Comparison of ENCODE assay signal across 7 mouse cellular contexts in genomic region chr3:104675258-104675851, GRCm38 (mm10). TPM values are rescaled to one million over a fixed set of nuclear protein-coding genes. Genes with fewer than 3 reads are reported as not detected.
DNase-seq lines count a peak whose midpoint lies in the region; ATAC-seq and TF ChIP-seq lines count a peak whose summit lies in the region.

No protein-coding gene starts in this region.

- no peak overlapping the region for H3K27ac ChIP-seq in cortical plate, adult 2 months (ENCODE audit: insufficient read depth, low read length)
- H3K27ac ChIP-seq in midbrain, embryonic 10.5 days (replicated peaks), result peak overlapping the region; percentile 50; the same call in 1 of the 2 replicates

- ATAC-seq in inflammation-experienced regulatory T-cells, adult 6 months, result peak; percentile 56

- WGBS in midbrain, embryonic 10.5 days, result 7% methylated on average over 23 of the region's 23 CpGs

- H3K4me1 ChIP-seq in cortical plate, adult 2 months (ENCODE audit: control insufficient read depth, insufficient read depth, low read length), result peaks cover 2% of the 10 kb centered on the region; the same call in 1 of the 2 replicates
- peaks cover 34% of the 10 kb centered on the region for H3K4me1 ChIP-seq in midbrain, embryonic 10.5 days

- H3K27me3 ChIP-seq in midbrain, embryonic 10.5 days (ENCODE audit: low read depth, poor library complexity, severe bottlenecking), result peaks cover 13% of the 10 kb centered on the region

- DNase-seq in adrenal gland, adult (ENCODE audit: inconsistent age in 2 of 2, low spot score in 1 of 2), result peak; percentile 75 to 90
- peak; percentile 78 for DNase-seq in gastrocnemius, postnatal 14 days
- peak; percentile 57 for DNase-seq in left cerebral cortex, postnatal 36 days (ENCODE audit: low spot score in 2 of 2)
- peak; percentile 77 for DNase-seq in midbrain, embryonic 10.5 days (ENCODE audit: low spot score)
- DNase-seq in right cerebral cortex, postnatal 36 days (ENCODE audit: low spot score in 2 of 2), result peak; percentile 44 to 60

- no peaks in the 10 kb centered on the region for H3K36me3 ChIP-seq in midbrain, embryonic 10.5 days

- TF ChIP-seq CTCF in cortical plate, adult 2 months (IDR thresholded peaks at IDR 0.05; ENCODE audit: extremely low read depth, insufficient read depth, low read length), result peak; percentile 62

- TF ChIP-seq POLR2A in cortical plate, adult 2 months (IDR thresholded peaks at IDR 0.05; ENCODE audit: extremely low read depth, insufficient read depth, low read length), result no peak

- intact Hi-C loops in gastrocnemius, postnatal 14 days (cut with DNase I; ENCODE audit: low total_unique reads), result loop anchor here (2.0 kb wide), 1 partner anchor 31 kb away; no protein-coding TSS in a partner anchor
- intact Hi-C loops in left cerebral cortex, postnatal 36 days (cut with DNase I), result loop anchor here (2.0 to 5.0 kb wide), 3 partner anchors 33 to 163 kb away; no protein-coding TSS in a partner anchor

- H3K4me3 ChIP-seq in cortical plate, adult 2 months (ENCODE audit: insufficient read depth, low read length), result peak overlapping the region; percentile 30
- peak overlapping the region; percentile 48 for H3K4me3 ChIP-seq in midbrain, embryonic 10.5 days

- H3K9me3 ChIP-seq in midbrain, embryonic 10.5 days (replicated peaks), result no peaks in the 10 kb centered on the region

RNA-seq across cellular contexts. Expression of gene Slc16a1, which starts 36.9 kb away (rescaled TPM):
- 20.4 and 24.6 TPM in 2 replicates for polyA plus RNA-seq in cortical plate, adult 2 months (2012; rRNA removed)
- total RNA-seq in gastrocnemius, postnatal 14 days (2021), result 10 to 100 TPM; 20.4 to 26.4 TPM
- 1 to 10 TPM; 5.7 to 9.9 (median 7.0) TPM for polyA plus RNA-seq in inflammation-experienced regulatory T-cells, adult 6 months (2017; shearing (Covaris generic))
- 10 to 100 TPM; 19.2 to 26.8 TPM for total RNA-seq in left cerebral cortex, postnatal 36 days (2021)
- 32.8 and 44.3 TPM in 2 replicates for polyA plus RNA-seq in midbrain, embryonic 10.5 days (2016; fragmentation: Nextera tagmentation; extraction: Ambion mirVana)
